14 mouse cellular contexts compared by ENCODE assay signal in genomic region chr5:114589026-114589425, GRCm38 (mm10). TPM values are rescaled to one million over a fixed set of nuclear protein-coding genes. Genes with fewer than 3 reads are reported as not detected.
DNase-seq lines count a peak whose midpoint lies in the region; ATAC-seq and TF ChIP-seq lines count a peak whose summit lies in the region.
"Had no signal": no experiment of that assay in that cellular context is flagged by ENCODE, and none has a peak within 500 bp of the region (broad histone marks: within the 10 kb centered on the region; RNA-seq: fewer than 3 reads in every experiment).

No protein-coding gene starts in this region.

- H3K36me3 ChIP-seq in embryonic facial prominence, embryonic 10.5 days (replicated peaks) = no peaks in the 10 kb centered on the region
- H3K36me3 ChIP-seq in intestine, embryonic 15.5 days = no peaks in the 10 kb centered on the region
- no peaks in the 10 kb centered on the region for H3K36me3 ChIP-seq in liver, embryonic 16.5 days (ENCODE audit: control insufficient read depth, insufficient read depth)
- H3K36me3 ChIP-seq: limb, embryonic 13.5 days had no signal

- H3K27me3 ChIP-seq in Patski = no peaks in the 10 kb centered on the region
- no peaks in the 10 kb centered on the region; the same call in 1 of the 2 replicates for H3K27me3 ChIP-seq in embryonic facial prominence, embryonic 10.5 days (replicated peaks; ENCODE audit: low read depth, poor library complexity, severe bottlenecking)
- H3K27me3 ChIP-seq in intestine, embryonic 15.5 days (replicated peaks) = no peaks in the 10 kb centered on the region
- H3K27me3 ChIP-seq in liver, embryonic 16.5 days (ENCODE audit: control insufficient read depth, insufficient read depth, low read depth, low read length) = no peaks in the 10 kb centered on the region

- H3K4me3 ChIP-seq in embryonic facial prominence, embryonic 10.5 days = peak overlapping the region; percentile 9; the same call in 1 of the 2 replicates
- no peak overlapping the region for H3K4me3 ChIP-seq in intestine, embryonic 15.5 days (replicated peaks)
- no peak overlapping the region for H3K4me3 ChIP-seq in liver, embryonic 16.5 days (ENCODE audit: low read depth, low read length)
- H3K4me3 ChIP-seq: limb, embryonic 13.5 days; myocyte had no signal

- H3K4me2 ChIP-seq in intestine, embryonic 15.5 days (replicated peaks) = peak overlapping the region; percentile 39
- H3K4me2 ChIP-seq in liver, embryonic 16.5 days (ENCODE audit: low read depth, low read length) = no peak overlapping the region
- H3K4me2 ChIP-seq: limb, embryonic 13.5 days had no signal

- DNase-seq in Patski (ENCODE audit: low read depth, low spot score) = peak; percentile 53
- no peak for DNase-seq in embryonic facial prominence, embryonic 10.5 days (ENCODE audit: low spot score)
- no peak for DNase-seq in left cerebral cortex, adult 9 months (ENCODE audit: low spot score in 2 of 2)
- DNase-seq in spleen, adult 18-20 months = no peak
- no peak for DNase-seq in urinary bladder, postnatal 25 days (ENCODE audit: low spot score)
- DNase-seq: cerebellum, postnatal 14 days; heart, postnatal 14 days; layer of hippocampus, adult 9-11 months; right cerebral cortex, postnatal 14 days; thymus, postnatal 4 days had no signal

- WGBS in embryonic facial prominence, embryonic 10.5 days = 26% methylated on average over 6 of the region's 6 CpGs
- WGBS in intestine, embryonic 15.5 days = 29% methylated on average over 6 of the region's 6 CpGs
- 39% methylated on average over 6 of the region's 6 CpGs for WGBS in liver, embryonic 16.5 days (ENCODE audit: insufficient replicate concordance)

- H3K27ac ChIP-seq in embryonic facial prominence, embryonic 10.5 days (replicated peaks) = peak overlapping the region; percentile 70; the same call in 1 of the 2 replicates
- H3K27ac ChIP-seq in intestine, embryonic 15.5 days = peak overlapping the region; percentile 83
- no peak overlapping the region for H3K27ac ChIP-seq in liver, embryonic 16.5 days (ENCODE audit: low read length)
- H3K27ac ChIP-seq: limb, embryonic 13.5 days had no signal

- no peak overlapping the region for H3K9ac ChIP-seq in intestine, embryonic 15.5 days
- H3K9ac ChIP-seq in liver, embryonic 16.5 days (ENCODE audit: low read depth, low read length) = no peak overlapping the region
- H3K9ac ChIP-seq: limb, embryonic 13.5 days had no signal

- POLR2A ChIA-PET in Patski (lab: Charles Lee) = interaction anchor here (1.1 kb wide), 1 partner anchor 20 kb away, joined by 5 read pairs; no protein-coding TSS in a partner anchor

- in situ Hi-C loops in Patski (cut with MboI; ENCODE audit: low pct_unique_long_range_greater_than_20kb) = no loop called here

- peak; percentile 37 for ATAC-seq in Patski
- ATAC-seq in intestine, embryonic 15.5 days = peak; percentile 18
- ATAC-seq in liver, embryonic 16.5 days (ENCODE audit: low read depth) = 0 out of 2 replicates have a peak, but pooled peaks have one; percentile 26

- peaks cover 99% of the 10 kb centered on the region for H3K4me1 ChIP-seq in embryonic facial prominence, embryonic 10.5 days
- H3K4me1 ChIP-seq in intestine, embryonic 15.5 days (replicated peaks) = peaks cover 89% of the 10 kb centered on the region
- peaks cover 35% of the 10 kb centered on the region for H3K4me1 ChIP-seq in liver, embryonic 16.5 days (ENCODE audit: control insufficient read depth, low read depth, low read length)

- CTCF ChIA-PET in Patski (lab: Charles Lee) = interaction anchor here (0.9 to 1.9 kb wide), 5 partner anchors 10 to 37 kb away, joined by 3 to 5 read pairs (median 4); partner anchors contain the start of gene Fam222a

- H3K9me3 ChIP-seq in embryonic facial prominence, embryonic 10.5 days = no peaks in the 10 kb centered on the region
- no peaks in the 10 kb centered on the region for H3K9me3 ChIP-seq in intestine, embryonic 15.5 days
- no peaks in the 10 kb centered on the region for H3K9me3 ChIP-seq in liver, embryonic 16.5 days (replicated peaks; ENCODE audit: control insufficient read depth, low read length)
- H3K9me3 ChIP-seq: limb, embryonic 13.5 days had no signal

- TF ChIP-seq CTCF in Patski (IDR thresholded peaks at IDR 0.05) = no peak

RNA-seq across cellular contexts. Expression of gene Fam222a, which starts 21.2 kb away (rescaled TPM):
- 2.1 TPM for polyA plus RNA-seq in Patski (2021)
- 2.3 and 3.8 TPM in 2 replicates for polyA plus RNA-seq in embryonic facial prominence, embryonic 10.5 days (2016; fragmentation: Nextera tagmentation; extraction: Ambion mirVana)
- polyA plus RNA-seq in intestine, embryonic 15.5 days (2015; fragmentation: Nextera tagmentation; extraction: Ambion mirVana) = 5.1 and 6.2 TPM in 2 replicates
- 0.46 and 0.67 TPM in 2 replicates for polyA plus RNA-seq in liver, embryonic 16.5 days (2015; fragmentation: Nextera tagmentation; extraction: Ambion mirVana)
